Mouse (Mus musculus) limb, embryonic 12.5 days (tissue): ENCODE results near the gene Fam198b. TPM values are rescaled to one million over a fixed set of nuclear protein-coding genes. Genes with fewer than 3 reads are reported as not detected.

Source experiments
- ATAC-seq: fragments of 200-750 bp; cut with Nextera tagmentation; 2 replicates; pipeline ENCODE4 v1.8.0; 2017; ENCODE audit warnings: low read depth, moderate TSS enrichment; ENCODE audit not compliant: insufficient number of reproducible peaks, insufficient read depth, low FRiP score, low TSS enrichment
- H3K27ac ChIP-seq: fragments of 300-500 bp; sonication (generic); 2 replicates; pipeline ENCODE4 v1.5.1; 2016; ENCODE audit warnings: mild to moderate bottlenecking, moderate library complexity
- H3K27me3 ChIP-seq: fragments of 300-500 bp; sonication (generic); 2 replicates; pipeline ENCODE4 v1.6.1; 2016; ENCODE audit warnings: mild to moderate bottlenecking, moderate library complexity
- H3K36me3 ChIP-seq: fragments of 300-500 bp; sonication (generic); 2 replicates; pipeline ENCODE4 v1.6.1; 2016; ENCODE audit warnings: mild to moderate bottlenecking, moderate library complexity
- H3K4me1 ChIP-seq: fragments of 300-500 bp; sonication (generic); replicated peaks from 2 replicates; pipeline ENCODE4 v1.6.1; 2016
- H3K4me2 ChIP-seq: fragments of 300-500 bp; sonication (generic); 2 replicates; pipeline ENCODE4 v1.6.1; 2016; ENCODE audit warnings: mild to moderate bottlenecking, moderate library complexity
- H3K4me3 ChIP-seq: fragments of 300-500 bp; sonication (generic); replicated peaks from 2 replicates; pipeline ENCODE4 v1.5.1; 2016; ENCODE audit warnings: mild to moderate bottlenecking
- H3K9ac ChIP-seq: fragments of 300-500 bp; sonication (generic); replicated peaks from 2 replicates; pipeline ENCODE4 v1.6.1; 2016; ENCODE audit warnings: mild to moderate bottlenecking, moderate library complexity
- H3K9me3 ChIP-seq: fragments of 300-500 bp; sonication (generic); 2 replicates; pipeline ENCODE4 v1.6.1; 2016; ENCODE audit warnings: mild to moderate bottlenecking, moderate library complexity
- WGBS: fragments of 180-500 bp; shearing (Covaris S2); methylation state at CpG from one replicate; pipeline ENCODE4 v1.1.7; 2016; 5-methylcytosine and 5-hydroxymethylcytosine counted together
- polyA plus RNA-seq: library from polyadenylated mRNA; unstranded; fragments of >200 nt; fragmentation: Nextera tagmentation; extraction: Ambion mirVana; gene quantifications from 2 replicates; pipeline ENCODE4 v1.2.1, GENCODE M21; 2016

Fam198b gene
- polyA plus RNA-seq, 1 experiment from 2014 or later = 5.9 TPM

GRCm38 (mm10) chr3:79984542-79984941 lies 100.2 kb downstream of the Fam198b start:
- H3K4me1 ChIP-seq = peaks cover 7% of the 10 kb centered on the region
- ATAC-seq = no peak
- WGBS = 41% methylated on average over 1 of the region's 1 CpGs
- no peak overlapping the region for H3K9ac ChIP-seq
- no peaks in the 10 kb centered on the region for H3K36me3 ChIP-seq
- H3K4me2 ChIP-seq = no peak overlapping the region
- no peak overlapping the region for H3K4me3 ChIP-seq
- no peaks in the 10 kb centered on the region for H3K9me3 ChIP-seq
- no peak overlapping the region for H3K27ac ChIP-seq
- no peaks in the 10 kb centered on the region for H3K27me3 ChIP-seq

- Histone ChIP-seq H3K4me2 (no peak overlapping the region), H3K27ac (no peak overlapping the region), H3K4me3 (no peak overlapping the region), H3K36me3 (no peaks in the 10 kb centered on the region), H3K27me3 (no peaks in the 10 kb centered on the region), H3K4me1 (peaks cover 10% of the 10 kb centered on the region), H3K9ac (no peak overlapping the region), H3K9me3 (no peaks in the 10 kb centered on the region)
- 22% methylated on average over 8 of the region's 8 CpGs for WGBS
- ATAC-seq = peak; percentile 75; the same call in 1 of the 2 replicates
Measured at GRCm38 (mm10) chr3:79989250-79989649, 104.9 kb downstream of the Fam198b start.

GRCm38 (mm10) chr3:79989911-79990310 lies 105.6 kb downstream of the Fam198b start:
- Histone ChIP-seq H3K36me3 (no peaks in the 10 kb centered on the region), H3K9me3 (no peaks in the 10 kb centered on the region), H3K27ac (no peak overlapping the region), H3K4me1 (peaks cover 10% of the 10 kb centered on the region), H3K9ac (no peak overlapping the region), H3K4me3 (no peak overlapping the region), H3K4me2 (no peak overlapping the region), H3K27me3 (no peaks in the 10 kb centered on the region)
- no peak for ATAC-seq
- 55% methylated on average over 2 of the region's 2 CpGs for WGBS

- Histone ChIP-seq H3K9me3 (no peaks in the 10 kb centered on the region), H3K4me1 (peaks cover 10% of the 10 kb centered on the region), H3K27ac (no peak overlapping the region), H3K36me3 (no peaks in the 10 kb centered on the region), H3K27me3 (no peaks in the 10 kb centered on the region), H3K4me2 (no peak overlapping the region), H3K9ac (no peak overlapping the region), H3K4me3 (no peak overlapping the region)
- no peak for ATAC-seq
Measured at GRCm38 (mm10) chr3:79990480-79990879, 106.1 kb downstream of the Fam198b start.

GRCm38 (mm10) chr3:79994029-79994539 lies 109.8 kb downstream of the Fam198b start:
- no peaks in the 10 kb centered on the region for H3K36me3 ChIP-seq
- H3K9ac ChIP-seq = no peak overlapping the region
- peaks cover 8% of the 10 kb centered on the region for H3K4me1 ChIP-seq
- 74% methylated on average over 5 of the region's 5 CpGs for WGBS
- H3K27me3 ChIP-seq = no peaks in the 10 kb centered on the region
- no peak overlapping the region for H3K4me2 ChIP-seq
- H3K4me3 ChIP-seq = no peak overlapping the region
- no peaks in the 10 kb centered on the region for H3K9me3 ChIP-seq
- ATAC-seq = no peak
- no peak overlapping the region for H3K27ac ChIP-seq

GRCm38 (mm10) chr3:79995726-79996125 lies 111.4 kb downstream of the Fam198b start:
- Histone ChIP-seq H3K4me2 (no peak overlapping the region), H3K27ac (no peak overlapping the region), H3K9ac (no peak overlapping the region), H3K9me3 (no peaks in the 10 kb centered on the region), H3K36me3 (no peaks in the 10 kb centered on the region), H3K4me3 (no peak overlapping the region), H3K4me1 (no peaks in the 10 kb centered on the region), H3K27me3 (no peaks in the 10 kb centered on the region)
- ATAC-seq = no peak
- 69% methylated on average over 6 of the region's 6 CpGs for WGBS

Other genes with a start within 250 kb of the Fam198b start
- gene Rxfp1, start 146.7 kb upstream of the Fam198b start, polyA plus RNA-seq = 0.44 and 0.55 TPM in 2 replicates
- 3.0 and 3.3 TPM in 2 replicates for gene Tmem144, start 31.8 kb upstream of the Fam198b start, polyA plus RNA-seq